Mouse (Mus musculus): ENCODE measurements around the gene Rxra.

DNA sequence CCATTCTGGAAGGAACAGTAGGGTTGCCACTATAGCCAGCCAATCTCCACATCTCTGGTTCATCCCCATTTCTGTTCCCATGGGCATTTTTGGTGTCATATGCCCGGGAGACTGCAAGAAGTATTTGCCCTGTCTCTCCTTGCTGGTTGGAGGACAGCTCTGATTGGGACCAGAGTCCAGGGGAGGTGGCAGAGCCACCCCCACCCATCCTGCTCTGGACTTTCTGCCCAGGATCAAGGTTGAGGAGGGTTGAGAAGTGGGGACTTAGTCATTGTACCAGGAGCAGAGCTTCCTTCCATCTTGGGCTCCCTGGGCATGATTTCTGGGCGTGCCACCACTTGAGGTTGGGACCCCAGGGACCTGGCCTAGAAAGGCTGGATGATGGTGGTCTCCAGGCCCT, 10.1 kb downstream of the Rxra start:
- TF ChIP-seq POLR2A (IDR thresholded peaks at IDR 0.05; ENCODE audit: low read depth, low read length) = no peak
- TF ChIP-seq CTCF (IDR thresholded peaks at IDR 0.05; ENCODE audit: extremely low read depth, insufficient read depth, insufficient read length, insufficient replicate concordance) = no peak

Data from spleen, adult 2 months (tissue).